Mouse (Mus musculus) heart, adult 2 months (tissue): ENCODE measurements around the gene Emilin1.

Experiments used
- CTCF ChIP-seq: fragments of 200-600 bp; IDR thresholded peaks from 2 replicates; pipeline ENCODE4 v1.8.1; 2022; ENCODE audit warnings: antibody characterized with exemption, mild to moderate bottlenecking, moderate library complexity
- POLR2A ChIP-seq: fragments of 200-500 bp; IDR thresholded peaks from 2 replicates; pipeline ENCODE4 v1.6.1; 2011; ENCODE audit warnings: mild to moderate bottlenecking, low read depth, low read length, control low read depth; ENCODE audit not compliant: insufficient read depth

GRCm38 (mm10) chr5:30963916-30964315, 50.7 kb downstream of the Emilin1 start:
- TF ChIP-seq CTCF (no peak), POLR2A (no peak)
